In genomic region chrY:808991-809661, GRCm38 (mm10) we compare ENCODE assay signal across 9 mouse cellular contexts. TPM values are rescaled to one million over a fixed set of nuclear protein-coding genes. Genes with fewer than 3 reads are reported as not detected.
DNase-seq lines count a peak whose midpoint lies in the region; ATAC-seq and TF ChIP-seq lines count a peak whose summit lies in the region.
"Had no signal": no experiment of that assay in that cellular context is flagged by ENCODE, and none has a peak within 500 bp of the region (broad histone marks: within the 10 kb centered on the region; RNA-seq: fewer than 3 reads in every experiment).

No protein-coding gene starts in this region.

- peak overlapping the region; percentile 14 to 24; a peak in 1 of 4 replicates for H3K27ac ChIP-seq in heart, embryonic 14.5 days (replicated peaks in 1 of 2; ENCODE audit: control insufficient read depth in 1 of 2, insufficient read depth in 1 of 2, low read depth in 2 of 2, low read length in 2 of 2)
- H3K27ac ChIP-seq in limb, embryonic 14.5 days (replicated peaks; ENCODE audit: low read depth, low read length): no peak overlapping the region
- H3K27ac ChIP-seq in neural tube, embryonic 14.5 days (ENCODE audit: low read depth, low read length): no peak overlapping the region
- H3K27ac ChIP-seq: liver, embryonic 15.5 days had no signal

- 0% methylated on average over 8 of the region's 15 CpGs for WGBS in heart, embryonic 14.5 days
- 0% methylated on average over 6 of the region's 15 CpGs for WGBS in limb, embryonic 14.5 days
- WGBS in neural tube, embryonic 14.5 days: 0% methylated on average over 15 of the region's 15 CpGs

- no peak overlapping the region; the same call in 1 of the 2 replicates for H3K9ac ChIP-seq in heart, embryonic 14.5 days (ENCODE audit: low read length)
- H3K9ac ChIP-seq in limb, embryonic 14.5 days (ENCODE audit: low read depth, low read length, severe bottlenecking): 0 out of 2 replicates have a peak overlapping the region, but pooled peaks have one; percentile 12
- no peak overlapping the region for H3K9ac ChIP-seq in neural tube, embryonic 14.5 days (replicated peaks; ENCODE audit: low read depth, low read length)
- H3K9ac ChIP-seq: liver, embryonic 15.5 days had no signal

- no peaks in the 10 kb centered on the region for H3K27me3 ChIP-seq in heart, embryonic 14.5 days (ENCODE audit: control insufficient read depth, insufficient read depth, low read length)
- H3K27me3 ChIP-seq in limb, embryonic 14.5 days (ENCODE audit: control insufficient read depth, insufficient read depth, low read length): no peaks in the 10 kb centered on the region
- H3K27me3 ChIP-seq in neural tube, embryonic 14.5 days (ENCODE audit: control insufficient read depth, insufficient read depth, low read length): no peaks in the 10 kb centered on the region
- H3K27me3 ChIP-seq: liver, embryonic 15.5 days had no signal

- no peaks in the 10 kb centered on the region for H3K4me1 ChIP-seq in heart, embryonic 14.5 days (ENCODE audit: control insufficient read depth in 2 of 2, insufficient read depth in 2 of 2, low read length in 2 of 2)
- no peaks in the 10 kb centered on the region for H3K4me1 ChIP-seq in limb, embryonic 14.5 days (ENCODE audit: control insufficient read depth, insufficient read depth, low read length)
- H3K4me1 ChIP-seq in neural tube, embryonic 14.5 days (ENCODE audit: control insufficient read depth, insufficient read depth, low read length): no peaks in the 10 kb centered on the region
- H3K4me1 ChIP-seq: liver, embryonic 15.5 days had no signal

- ATAC-seq in heart, embryonic 14.5 days (ENCODE audit: insufficient number of reproducible peaks, insufficient read depth, low FRiP score, low read depth): 0 out of 2 replicates have a peak, but pooled peaks have one; percentile 72
- ATAC-seq in limb, embryonic 14.5 days (ENCODE audit: low FRiP score, low read depth): peak; percentile 77; the same call in 1 of the 2 replicates
- peak; percentile 46; the same call in 1 of the 2 replicates for ATAC-seq in neural tube, embryonic 14.5 days (ENCODE audit: low read depth)

- H3K4me3 ChIP-seq in heart, embryonic 14.5 days (ENCODE audit: control insufficient read depth in 1 of 2, insufficient read depth in 1 of 2, low read depth in 1 of 2, low read length in 2 of 2): peak overlapping the region; percentile 27 to 37
- peak overlapping the region; percentile 21 for H3K4me3 ChIP-seq in limb, embryonic 14.5 days (replicated peaks; ENCODE audit: low read length)
- no peak overlapping the region for H3K4me3 ChIP-seq in neural tube, embryonic 14.5 days (ENCODE audit: low read depth, low read length)
- H3K4me3 ChIP-seq: liver, embryonic 15.5 days had no signal

- H3K9me3 ChIP-seq in heart, embryonic 14.5 days (ENCODE audit: control insufficient read depth, low read length): no peaks in the 10 kb centered on the region
- H3K9me3 ChIP-seq in limb, embryonic 14.5 days (ENCODE audit: control insufficient read depth, low read length): no peaks in the 10 kb centered on the region
- H3K9me3 ChIP-seq in neural tube, embryonic 14.5 days (ENCODE audit: control insufficient read depth, low read length): no peaks in the 10 kb centered on the region
- H3K9me3 ChIP-seq: liver, embryonic 15.5 days had no signal

- peak; percentile 13 for DNase-seq in WW6 (ENCODE audit: low read depth, low spot score)
- peak; percentile 6 for DNase-seq in c-Kit-positive CD71-positive TER-119-positive erythroid progenitor cells, embryonic 14.5 days (ENCODE audit: low spot score)
- DNase-seq in limb, embryonic 14.5 days (ENCODE audit: low spot score): peak; percentile 16
- no peak for DNase-seq in thymus, postnatal 10 days (ENCODE audit: low spot score in 2 of 2)
- no peak for DNase-seq in ovary, postnatal 14 days (ENCODE audit: low spot score)

- no peak for TF ChIP-seq POLR2A in limb, embryonic 14.5 days (IDR thresholded peaks at IDR 0.05; ENCODE audit: borderline replicate concordance, extremely low read depth, insufficient read depth, insufficient read length)

- peak overlapping the region; percentile 56 for H3K4me2 ChIP-seq in heart, embryonic 14.5 days (ENCODE audit: low read length)
- peak overlapping the region; percentile 37 for H3K4me2 ChIP-seq in limb, embryonic 14.5 days (replicated peaks; ENCODE audit: low read depth, low read length, severe bottlenecking)
- H3K4me2 ChIP-seq in neural tube, embryonic 14.5 days (ENCODE audit: low read depth, low read length): 0 out of 2 replicates have a peak overlapping the region, but pooled peaks have one; percentile 16
- H3K4me2 ChIP-seq: liver, embryonic 15.5 days had no signal

- no peaks in the 10 kb centered on the region for H3K36me3 ChIP-seq in heart, embryonic 14.5 days (ENCODE audit: control insufficient read depth, insufficient read depth, low read length)
- no peaks in the 10 kb centered on the region for H3K36me3 ChIP-seq in limb, embryonic 14.5 days (ENCODE audit: control insufficient read depth, insufficient read depth, low read length)
- no peaks in the 10 kb centered on the region for H3K36me3 ChIP-seq in neural tube, embryonic 14.5 days (ENCODE audit: control insufficient read depth, insufficient read depth, low read length)
- H3K36me3 ChIP-seq: liver, embryonic 15.5 days had no signal

RNA-seq across cellular contexts. Expression of gene Uba1y, which starts 9.3 kb away (rescaled TPM):
- not detected in 2 replicates for polyA plus RNA-seq in heart, embryonic 14.5 days (2014; fragmentation: Nextera tagmentation; extraction: Ambion mirVana)
- not detected in 2 replicates for polyA plus RNA-seq in limb, embryonic 14.5 days (2012; rRNA removed)
- polyA plus RNA-seq in limb, embryonic 14.5 days (2014; fragmentation: Nextera tagmentation; extraction: Ambion mirVana): not detected in 2 replicates
- 0.12 TPM in 1 of 2 replicates, not detected in the other for polyA plus RNA-seq in neural tube, embryonic 14.5 days (2014; fragmentation: Nextera tagmentation; extraction: Ambion mirVana)
- polyA plus RNA-seq: liver, embryonic 15.5 days had no signal

RNA-seq across cellular contexts. Expression of gene Zfy1, which starts 11.9 kb away (rescaled TPM):
- not detected in 2 replicates for polyA plus RNA-seq in heart, embryonic 14.5 days (2014; fragmentation: Nextera tagmentation; extraction: Ambion mirVana)
- not detected in 2 replicates for polyA plus RNA-seq in limb, embryonic 14.5 days (2012; rRNA removed)
- not detected in 2 replicates for polyA plus RNA-seq in limb, embryonic 14.5 days (2014; fragmentation: Nextera tagmentation; extraction: Ambion mirVana)
- not detected in 2 replicates for polyA plus RNA-seq in neural tube, embryonic 14.5 days (2014; fragmentation: Nextera tagmentation; extraction: Ambion mirVana)
- polyA plus RNA-seq: cerebellum, adult 2 months; liver, embryonic 15.5 days had no signal

Comparison
In these comparisons a context has a peak if more than half of its experiments do, and no peak if none do; other contexts are left out.
1. DNase-seq: peak in WW6 (single experiment), c-Kit-positive CD71-positive TER-119-positive erythroid progenitor cells, embryonic 14.5 days (single experiment) and limb, embryonic 14.5 days (single experiment); none in thymus, postnatal 10 days (0 of 2) and ovary, postnatal 14 days (single experiment).
2. H3K27ac ChIP-seq: peak in heart, embryonic 14.5 days (2 of 2); none in limb, embryonic 14.5 days (single experiment) and neural tube, embryonic 14.5 days (single experiment).
3. Peak in every context shown above with its lines, with median percentiles within 50 percentile points of each other: ATAC-seq and H3K4me2 ChIP-seq.